Mouse (Mus musculus) heart, embryonic 12.5 days (tissue): ENCODE measurements at regions not wholly inside any gene's neighbourhood (a gene's known extent, or its start where the extent isn't known, plus 50 kb on each side); places are given as distances from the start of the nearest gene placed in this dataset.

Experiments
- ATAC-seq: fragments of 200-750 bp; cut with Nextera tagmentation; 2 replicates; pipeline ENCODE4 v1.8.0; 2017; ENCODE audit warnings: moderate TSS enrichment, moderate library complexity; ENCODE audit not compliant: insufficient number of reproducible peaks, low FRiP score
- H3K27ac ChIP-seq: fragments of 300-500 bp; sonication (generic); 2 replicates; pipeline ENCODE4 v1.5.1; 2016; ENCODE audit warnings: mild to moderate bottlenecking, moderate library complexity; ENCODE audit not compliant: poor library complexity, severe bottlenecking
- H3K27me3 ChIP-seq: fragments of 300-500 bp; sonication (generic); replicated peaks from 2 replicates; pipeline ENCODE4 v1.6.1; 2016; ENCODE audit warnings: mild to moderate bottlenecking, moderate library complexity
- H3K36me3 ChIP-seq: fragments of 300-500 bp; sonication (generic); 2 replicates; pipeline ENCODE4 v1.6.1; 2016; ENCODE audit warnings: mild to moderate bottlenecking, moderate library complexity
- H3K4me1 ChIP-seq: fragments of 300-500 bp; sonication (generic); replicated peaks from 2 replicates; pipeline ENCODE4 v1.6.1; 2016; ENCODE audit warnings: mild to moderate bottlenecking
- H3K4me2 ChIP-seq: fragments of 300-500 bp; sonication (generic); 2 replicates; pipeline ENCODE4 v1.6.1; 2016; ENCODE audit warnings: mild to moderate bottlenecking, moderate library complexity
- H3K4me3 ChIP-seq: fragments of 300-500 bp; sonication (generic); 2 replicates; pipeline ENCODE4 v1.5.1; 2016; ENCODE audit warnings: mild to moderate bottlenecking
- H3K9ac ChIP-seq: fragments of 300-500 bp; sonication (generic); 2 replicates; pipeline ENCODE4 v1.6.1; 2016; ENCODE audit warnings: mild to moderate bottlenecking, moderate library complexity
- H3K9me3 ChIP-seq: fragments of 300-500 bp; sonication (generic); replicated peaks from 2 replicates; pipeline ENCODE4 v1.6.1; 2016; ENCODE audit warnings: mild to moderate bottlenecking, moderate library complexity
- WGBS: fragments of 180-500 bp; shearing (Covaris S2); methylation state at CpG from one replicate; pipeline ENCODE4 v1.1.7; 2016; 5-methylcytosine and 5-hydroxymethylcytosine counted together

DNA sequence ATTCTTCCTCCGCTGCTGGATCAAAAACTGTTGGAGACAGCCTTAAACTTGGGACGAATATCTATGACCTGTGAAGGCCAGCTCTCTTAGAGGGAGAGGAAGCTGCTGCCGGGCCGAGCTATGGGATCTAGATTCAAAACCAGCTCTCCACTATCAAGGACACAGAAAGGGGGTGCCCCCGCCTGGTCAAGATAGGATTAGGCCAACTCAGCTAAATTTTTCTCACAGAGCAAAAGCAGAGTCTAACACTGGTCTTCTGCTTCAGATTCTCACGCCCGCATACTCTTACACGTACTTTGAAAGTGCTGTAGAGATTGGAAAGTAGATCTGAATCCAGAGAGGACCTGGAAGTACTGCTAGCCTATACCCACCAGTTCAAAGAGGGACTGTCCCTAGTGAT, 56.2 kb upstream of the Rbbp6 start:
- Histone ChIP-seq H3K36me3 (no peaks in the 10 kb centered on the region), H3K4me3 (no peak overlapping the region), H3K9me3 (no peaks in the 10 kb centered on the region), H3K27me3 (no peaks in the 10 kb centered on the region), H3K4me1 (no peaks in the 10 kb centered on the region), H3K27ac (no peak overlapping the region), H3K9ac (no peak overlapping the region), H3K4me2 (no peak overlapping the region)
- no peak for ATAC-seq
- WGBS: 71% methylated on average over 8 of the region's 8 CpGs
